9 mouse cellular contexts compared by ENCODE assay signal in genomic region chr1:193242238-193242637, GRCm38 (mm10). TPM values are rescaled to one million over a fixed set of nuclear protein-coding genes. Genes with fewer than 3 reads are reported as not detected.
DNase-seq lines count a peak whose midpoint lies in the region; ATAC-seq lines count a peak whose summit lies in the region.
"Had no signal": no experiment of that assay in that cellular context is flagged by ENCODE, and none has a peak within 500 bp of the region (broad histone marks: within the 10 kb centered on the region; RNA-seq: fewer than 3 reads in every experiment).

No protein-coding gene starts in this region.

- H3K4me1 ChIP-seq in hindbrain, embryonic 16.5 days (ENCODE audit: control insufficient read depth, insufficient read depth, low read depth, low read length), result no peaks in the 10 kb centered on the region
- no peaks in the 10 kb centered on the region for H3K4me1 ChIP-seq in hindbrain, embryonic 14.5 days (replicated peaks; ENCODE audit: control insufficient read depth, insufficient read depth, low read length)

- no peaks in the 10 kb centered on the region for H3K9me3 ChIP-seq in hindbrain, embryonic 16.5 days (ENCODE audit: control insufficient read depth, low read length)
- H3K9me3 ChIP-seq in hindbrain, embryonic 14.5 days (ENCODE audit: control insufficient read depth, low read length), result no peaks in the 10 kb centered on the region
- H3K9me3 ChIP-seq: midbrain, embryonic 12.5 days had no signal

- WGBS in hindbrain, embryonic 16.5 days, result 64% methylated on average over 8 of the region's 8 CpGs
- WGBS in hindbrain, embryonic 14.5 days, result 77% methylated on average over 8 of the region's 8 CpGs

- ATAC-seq in hindbrain, embryonic 16.5 days, result peak; percentile 30; the same call in 1 of the 2 replicates
- no peak for ATAC-seq in hindbrain, embryonic 14.5 days (ENCODE audit: low FRiP score)

- H3K9ac ChIP-seq in hindbrain, embryonic 16.5 days (ENCODE audit: low read depth, low read length), result no peak overlapping the region
- H3K9ac ChIP-seq in hindbrain, embryonic 14.5 days, result no peak overlapping the region
- H3K9ac ChIP-seq: midbrain, embryonic 12.5 days had no signal

- H3K36me3 ChIP-seq in hindbrain, embryonic 16.5 days (ENCODE audit: control insufficient read depth, insufficient read depth, low read length), result no peaks in the 10 kb centered on the region
- no peaks in the 10 kb centered on the region for H3K36me3 ChIP-seq in hindbrain, embryonic 14.5 days (replicated peaks; ENCODE audit: control insufficient read depth, insufficient read depth)
- H3K36me3 ChIP-seq: midbrain, embryonic 12.5 days had no signal

- no peak overlapping the region for H3K4me2 ChIP-seq in hindbrain, embryonic 16.5 days (ENCODE audit: low read length)
- no peak overlapping the region for H3K4me2 ChIP-seq in hindbrain, embryonic 14.5 days (replicated peaks)
- H3K4me2 ChIP-seq: midbrain, embryonic 12.5 days had no signal

- no peak for DNase-seq in hindbrain, embryonic 14.5 days (ENCODE audit: low spot score)
- DNase-seq in cerebellum, adult 11-12 months, result peak; percentile 96
- peak; percentile 88 for DNase-seq in gastrocnemius, postnatal 25 days
- peak; percentile 59 to 68 for DNase-seq in layer of hippocampus, postnatal 25 days (ENCODE audit: extremely low spot score in 1 of 2, low spot score in 1 of 2)
- peak; percentile 81 for DNase-seq in lung, postnatal 14 days
- DNase-seq in testis, postnatal 10 days (ENCODE audit: low spot score), result peak; percentile 48
- no peak for DNase-seq in thymus, postnatal 4 days

- H3K4me3 ChIP-seq in hindbrain, embryonic 16.5 days (ENCODE audit: low read length), result no peak overlapping the region
- H3K4me3 ChIP-seq in hindbrain, embryonic 14.5 days (replicated peaks; ENCODE audit: low read length), result no peak overlapping the region
- H3K4me3 ChIP-seq: midbrain, embryonic 12.5 days had no signal

- no peak overlapping the region for H3K27ac ChIP-seq in hindbrain, embryonic 16.5 days (ENCODE audit: low read depth, low read length)
- no peak overlapping the region for H3K27ac ChIP-seq in hindbrain, embryonic 14.5 days
- H3K27ac ChIP-seq: midbrain, embryonic 12.5 days had no signal

- H3K27me3 ChIP-seq in hindbrain, embryonic 16.5 days (replicated peaks; ENCODE audit: control insufficient read depth, insufficient read depth, low read length), result no peaks in the 10 kb centered on the region
- no peaks in the 10 kb centered on the region for H3K27me3 ChIP-seq in hindbrain, embryonic 14.5 days (ENCODE audit: control insufficient read depth, insufficient read depth, low read length)
- H3K27me3 ChIP-seq: midbrain, embryonic 12.5 days had no signal

RNA-seq across cellular contexts. Expression of gene Hsd11b1, which starts 21.6 kb away (rescaled TPM):
- polyA plus RNA-seq in hindbrain, embryonic 16.5 days (2015; fragmentation: Nextera tagmentation; extraction: Ambion mirVana), result 0.34 and 0.89 TPM in 2 replicates
- polyA plus RNA-seq in hindbrain, embryonic 14.5 days (2014; fragmentation: Nextera tagmentation; extraction: Ambion mirVana), result not detected in 2 replicates
- total RNA-seq in gastrocnemius, postnatal 25 days (2021), result 1 to 10 TPM; 6.3 to 7.9 TPM
- total RNA-seq in layer of hippocampus, postnatal 25 days (2021), result 10 to 100 TPM; 47.4 to 53.4 TPM
- polyA plus RNA-seq: midbrain, embryonic 12.5 days had no signal

RNA-seq across cellular contexts. Expression of gene G0s2, which starts 30.8 kb away (rescaled TPM):
- 8.9 and 10.5 TPM in 2 replicates for polyA plus RNA-seq in hindbrain, embryonic 16.5 days (2015; fragmentation: Nextera tagmentation; extraction: Ambion mirVana)
- 6.5 and 9.6 TPM in 2 replicates for polyA plus RNA-seq in hindbrain, embryonic 14.5 days (2014; fragmentation: Nextera tagmentation; extraction: Ambion mirVana)
- 10 to 100 TPM; 14.8 to 47.8 TPM for total RNA-seq in gastrocnemius, postnatal 25 days (2021)
- 10 to 100 TPM in 1 of 2 experiments, 1 to 10 TPM in 1; 9.3 to 11.2 TPM for total RNA-seq in layer of hippocampus, postnatal 25 days (2021)

RNA-seq across cellular contexts. Expression of gene Lamb3, which starts 34.7 kb away (rescaled TPM):
- 0.29 and 0.56 TPM in 2 replicates for polyA plus RNA-seq in hindbrain, embryonic 16.5 days (2015; fragmentation: Nextera tagmentation; extraction: Ambion mirVana)
- polyA plus RNA-seq in hindbrain, embryonic 14.5 days (2014; fragmentation: Nextera tagmentation; extraction: Ambion mirVana), result 0.18 and 0.31 TPM in 2 replicates
- total RNA-seq in gastrocnemius, postnatal 25 days (2021), result 1 to 10 TPM; 2.0 to 2.7 TPM
- total RNA-seq in layer of hippocampus, postnatal 25 days (2021), result under 1 TPM; 0.76 to 0.80 TPM

RNA-seq across cellular contexts. Expression of gene Traf3ip3, which starts 40.7 kb away (rescaled TPM):
- polyA plus RNA-seq in hindbrain, embryonic 16.5 days (2015; fragmentation: Nextera tagmentation; extraction: Ambion mirVana), result 1.9 and 4.0 TPM in 2 replicates
- polyA plus RNA-seq in hindbrain, embryonic 14.5 days (2014; fragmentation: Nextera tagmentation; extraction: Ambion mirVana), result 2.1 TPM in 2 replicates
- 1 to 10 TPM; 2.1 to 3.3 TPM for total RNA-seq in gastrocnemius, postnatal 25 days (2021)
- 1 to 10 TPM in 1 of 2 experiments, under 1 TPM in 1; 0.89 to 1.9 TPM for total RNA-seq in layer of hippocampus, postnatal 25 days (2021)

Comparison
In these comparisons a context has a peak if more than half of its experiments do, and no peak if none do; other contexts are left out.
1. DNase-seq: peak in cerebellum, adult 11-12 months (single experiment), gastrocnemius, postnatal 25 days (single experiment), layer of hippocampus, postnatal 25 days (2 of 2), lung, postnatal 14 days (single experiment) and testis, postnatal 10 days (single experiment); none in hindbrain, embryonic 14.5 days (single experiment) and thymus, postnatal 4 days (single experiment).
2. RNA of gene Hsd11b1, which starts 21.6 kb away (total RNA-seq): 47.4 to 53.4 TPM in layer of hippocampus, postnatal 25 days; 6.3 to 7.9 TPM in gastrocnemius, postnatal 25 days; every median in the first group is over 4 times any median in the second.